Mouse (Mus musculus): ENCODE measurements around the gene Ugdh. TPM values are rescaled to one million over a fixed set of nuclear protein-coding genes. Genes with fewer than 3 reads are reported as not detected.

Gene Ugdh
- total and polyA plus RNA-seq, 3 experiments, result 9.5 to 31.3 TPM; not detected in 1

DNA sequence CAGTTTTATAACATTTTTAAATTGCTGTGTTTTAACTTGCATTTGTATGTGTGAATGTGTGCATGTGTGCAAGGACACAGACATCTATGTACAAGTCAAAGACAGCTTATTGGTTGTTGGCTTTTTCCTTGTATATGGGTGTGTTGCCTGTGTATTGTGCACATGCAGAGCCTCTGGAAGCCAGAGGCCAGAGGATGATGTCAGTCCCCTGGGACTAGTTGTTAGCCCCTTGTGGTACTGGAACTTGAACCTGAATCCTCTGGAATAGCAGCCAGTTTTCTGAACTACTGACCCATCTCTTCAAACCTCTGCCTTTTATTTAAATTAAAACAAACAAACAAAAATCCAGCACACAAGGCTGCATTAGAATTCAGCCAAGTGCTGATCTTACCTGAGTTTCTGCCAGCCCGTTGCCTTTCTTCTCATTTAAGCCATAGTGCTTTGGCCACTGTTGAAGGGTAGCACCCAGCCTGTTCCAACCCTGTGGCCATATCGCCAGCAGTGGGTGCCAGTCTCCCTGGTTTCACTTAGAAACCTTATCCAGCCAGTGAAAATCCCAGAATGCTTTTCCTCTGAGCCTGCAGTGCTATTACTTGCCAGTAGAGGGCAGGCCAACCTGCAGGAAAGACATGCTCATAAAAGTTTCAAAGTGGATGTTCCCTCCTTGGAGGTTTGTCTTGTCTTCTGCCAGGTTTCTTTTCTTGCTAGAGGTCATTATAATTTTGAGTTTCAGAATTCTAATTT, 34.3 kb downstream of the Ugdh start (continued):
- 0 out of 2 replicates have a peak, but pooled peaks have one; percentile 42 for TF ChIP-seq MYC (IDR thresholded peaks at IDR 0.05; ENCODE audit: low read depth, low read length)
- peak; percentile 91 for TF ChIP-seq SMC3 (IDR thresholded peaks at IDR 0.05; ENCODE audit: low read depth, low read length)
- TF ChIP-seq UBTF (IDR thresholded peaks at IDR 0.05; ENCODE audit: borderline replicate concordance, insufficient read depth, low read depth, low read length), result no peak
- peak; percentile 42; the same call in 1 of the 2 replicates for TF ChIP-seq HCFC1 (IDR thresholded peaks at IDR 0.05; ENCODE audit: low read depth, low read length)

DNA sequence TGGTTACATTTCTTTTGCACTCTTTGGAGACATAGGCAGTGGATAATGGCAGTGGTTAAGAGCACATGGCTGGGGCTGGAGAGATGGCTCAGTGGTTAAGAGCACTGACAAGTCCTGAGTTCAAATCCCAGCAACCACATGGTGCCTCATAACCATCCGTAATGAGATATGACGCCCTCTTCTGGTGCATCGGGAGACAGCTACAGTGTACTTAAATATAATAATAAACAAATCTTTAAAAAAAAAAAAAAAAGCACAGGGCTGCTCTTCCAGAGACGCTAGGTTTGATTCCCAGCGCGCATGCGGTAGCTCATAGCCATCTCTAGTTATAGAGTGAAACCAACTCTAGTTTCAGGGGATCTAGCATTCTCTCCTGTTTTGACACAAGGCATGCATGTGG, 41.3 kb downstream of the Ugdh start:
- Histone ChIP-seq H3K36me3 (ENCODE audit: control insufficient read depth in 1 of 2, insufficient read depth in 2 of 2, low read length in 2 of 2) (peaks cover 6 to 9% of the 10 kb centered on the region in 2 experiments), H3K9me3 (replicated peaks; ENCODE audit: insufficient read depth, low read length) (no peaks in the 10 kb centered on the region), H3K27me3 (ENCODE audit: control insufficient read depth in 1 of 2, insufficient read depth in 2 of 2, low read length in 2 of 2) (no peaks in the 10 kb centered on the region), H3K27ac (ENCODE audit: control insufficient read depth, low read depth, low read length) (no peak overlapping the region), H3K9ac (ENCODE audit: control insufficient read depth, low read depth, low read length, poor library complexity, severe bottlenecking) (no peak overlapping the region), H3K4me3 (ENCODE audit: control insufficient read depth in 1 of 2, insufficient read depth in 1 of 2, low read depth in 2 of 2, low read length in 2 of 2) (no peak overlapping the region), H3K79me2 (ENCODE audit: control insufficient read depth, insufficient read depth, low read length, poor library complexity) (peaks cover 26% of the 10 kb centered on the region), H3K4me1 (ENCODE audit: control insufficient read depth in 1 of 2, insufficient read depth in 2 of 2, low read length in 2 of 2) (peaks cover 0 to 2% of the 10 kb centered on the region in 2 experiments; a peak in 3 of 4 replicates)
- DNase-seq (ENCODE audit: low read depth, low spot score), result peak; percentile 43
- TF ChIP-seq CHD2 (IDR thresholded peaks at IDR 0.05; ENCODE audit: low read length) (no peak), CTCF (IDR thresholded peaks at IDR 0.05 in 2 of 3, conservative IDR thresholded peaks at IDR 0.05 in 1 of 3; ENCODE audit: control insufficient read depth in 1 of 3, insufficient read depth in 1 of 3, low read depth in 2 of 3, low read length in 3 of 3, poor library complexity in 1 of 3, severe bottlenecking in 1 of 3) (peak in 1 of 3 experiments; percentile 13; a peak in 1 of 6 replicates), ZNF384 (IDR thresholded peaks at IDR 0.05; ENCODE audit: low read depth, low read length) (peak; percentile 62; the same call in 1 of the 2 replicates)

DNA sequence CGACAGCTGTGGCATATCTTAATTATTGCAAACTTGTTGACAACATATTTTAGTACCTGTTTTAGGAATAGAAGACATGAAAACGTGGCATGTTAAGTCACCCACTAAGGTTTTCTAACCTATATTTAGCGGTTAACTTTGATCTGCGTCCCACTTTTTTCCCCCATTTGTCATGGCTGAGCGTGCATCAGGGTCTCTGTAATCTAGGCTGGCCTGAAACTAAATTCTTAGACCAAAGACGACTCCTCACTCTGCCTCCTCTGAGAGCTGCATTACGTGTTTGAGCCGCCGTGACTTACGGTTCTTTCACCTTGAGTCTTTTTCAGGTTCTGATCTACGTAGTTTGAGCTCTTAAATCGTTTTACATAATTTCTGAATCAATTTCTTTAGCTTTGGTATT, 44.0 kb downstream of the Ugdh start:
- Histone ChIP-seq H3K9me3 (replicated peaks; ENCODE audit: insufficient read depth, low read length) (no peaks in the 10 kb centered on the region), H3K4me1 (ENCODE audit: control insufficient read depth in 1 of 2, insufficient read depth in 2 of 2, low read length in 2 of 2) (peaks cover 2 to 7% of the 10 kb centered on the region in 2 experiments; a peak in 3 of 4 replicates), H3K27ac (ENCODE audit: control insufficient read depth, low read depth, low read length) (peak overlapping the region; percentile 47), H3K9ac (ENCODE audit: control insufficient read depth, low read depth, low read length, poor library complexity, severe bottlenecking) (peak overlapping the region; percentile 88), H3K79me2 (ENCODE audit: control insufficient read depth, insufficient read depth, low read length, poor library complexity) (peaks cover 31% of the 10 kb centered on the region), H3K27me3 (ENCODE audit: control insufficient read depth in 1 of 2, insufficient read depth in 2 of 2, low read length in 2 of 2) (no peaks in the 10 kb centered on the region), H3K4me3 (ENCODE audit: control insufficient read depth in 1 of 2, insufficient read depth in 1 of 2, low read depth in 2 of 2, low read length in 2 of 2) (peak overlapping the region; percentile 72 to 96), H3K36me3 (ENCODE audit: control insufficient read depth in 1 of 2, insufficient read depth in 2 of 2, low read length in 2 of 2) (peaks cover 16 to 19% of the 10 kb centered on the region in 2 experiments)
- no peak for TF ChIP-seq CTCF (IDR thresholded peaks at IDR 0.05 in 2 of 3, conservative IDR thresholded peaks at IDR 0.05 in 1 of 3; ENCODE audit: control insufficient read depth in 1 of 3, insufficient read depth in 1 of 3, low read depth in 2 of 3, low read length in 3 of 3, poor library complexity in 1 of 3, severe bottlenecking in 1 of 3)
- no peak for TF ChIP-seq POLR2AphosphoS5 (IDR thresholded peaks at IDR 0.05; ENCODE audit: borderline replicate concordance, low read depth, low read length)
- TF ChIP-seq BHLHE40 (IDR thresholded peaks at IDR 0.05; ENCODE audit: borderline replicate concordance, low read depth, low read length), result no peak
- no peak; the same call in 1 of the 2 replicates for TF ChIP-seq MXI1 (IDR thresholded peaks at IDR 0.05; ENCODE audit: low read depth, low read length)
- 0 out of 4 replicates have a peak, but pooled peaks of 1 of the 2 experiments have one; percentile 10 for TF ChIP-seq EP300 (IDR thresholded peaks at IDR 0.05; ENCODE audit: low read depth in 1 of 2, low read length in 2 of 2)
- no peak for TF ChIP-seq HCFC1 (IDR thresholded peaks at IDR 0.05; ENCODE audit: low read depth, low read length)
- DNase-seq (ENCODE audit: low read depth, low spot score), result peak; percentile 65
